Mouse (Mus musculus): ENCODE data around the gene Alk.

GRCm38 (mm10) chr17:72414676-72415075 is 189.8 kb downstream of the Alk start:
- TF ChIP-seq CTCF (IDR thresholded peaks at IDR 0.05; ENCODE audit: control insufficient read depth, insufficient read depth, insufficient read length) (no peak), MAX (IDR thresholded peaks at IDR 0.05) (no peak), MYOG (IDR thresholded peaks at IDR 0.05; ENCODE audit: control insufficient read depth, extremely low read depth, insufficient read length) (no peak), USF1 (IDR thresholded peaks at IDR 0.05; ENCODE audit: low read depth) (no peak), MYOD1 (IDR thresholded peaks at IDR 0.05; ENCODE audit: control insufficient read depth, insufficient read length, low read depth) (no peak)

Measured in C2C12 (cell line).